Mouse (Mus musculus) kidney, adult 18-20 months (tissue): ENCODE measurements at regions not wholly inside any gene's neighbourhood (a gene's known extent, or its start where the extent isn't known, plus 50 kb on each side); places are given as distances from the start of the nearest gene placed in this dataset.

Experiments used
- DNase-seq: peaks from one replicate; pipeline ENCODE4 v3.0.0; 2021

DNA sequence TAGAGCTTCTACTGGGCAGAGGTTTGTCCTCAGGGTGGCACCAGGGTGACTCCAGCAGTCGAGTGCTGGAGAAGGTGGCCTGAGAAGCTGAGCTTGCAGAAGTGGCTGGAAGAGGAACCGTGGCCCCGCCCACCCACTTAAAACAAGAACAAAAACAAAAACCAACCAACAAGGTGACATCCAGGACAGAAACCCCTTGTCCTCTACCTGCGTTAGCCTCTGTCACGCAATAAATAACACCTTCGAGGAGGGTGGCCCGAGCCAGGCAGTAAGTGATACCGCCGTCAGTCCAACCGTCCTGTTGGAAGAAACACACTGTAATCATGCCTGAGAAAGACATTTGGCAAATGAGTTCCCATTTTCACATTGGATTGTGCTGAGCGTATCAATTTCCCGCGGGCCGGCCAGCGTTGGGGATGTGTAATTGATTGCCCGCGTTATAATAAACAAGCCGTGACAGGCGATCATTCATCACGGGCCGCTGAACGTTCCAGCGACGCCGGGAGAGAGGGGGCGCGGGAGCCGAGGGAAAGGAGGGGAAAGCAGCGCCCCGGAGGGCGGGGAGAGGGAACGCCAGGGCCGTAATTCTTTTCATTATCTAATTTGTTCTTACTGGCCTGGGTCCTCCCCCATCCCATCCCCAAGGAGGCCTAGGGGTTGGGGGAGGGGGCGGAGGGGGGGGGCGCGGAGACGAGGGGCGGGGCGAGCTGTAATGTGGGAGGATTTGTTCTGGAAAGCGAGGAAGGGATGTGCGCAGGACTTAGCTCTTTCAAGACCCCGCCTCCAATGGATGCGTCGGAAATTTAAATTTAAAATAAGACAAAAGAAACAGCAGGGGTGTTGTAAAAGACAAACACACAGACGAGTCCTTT is 135.6 kb downstream of the 2410131K14Rik start:
- DNase-seq = peak; percentile 67

DNA sequence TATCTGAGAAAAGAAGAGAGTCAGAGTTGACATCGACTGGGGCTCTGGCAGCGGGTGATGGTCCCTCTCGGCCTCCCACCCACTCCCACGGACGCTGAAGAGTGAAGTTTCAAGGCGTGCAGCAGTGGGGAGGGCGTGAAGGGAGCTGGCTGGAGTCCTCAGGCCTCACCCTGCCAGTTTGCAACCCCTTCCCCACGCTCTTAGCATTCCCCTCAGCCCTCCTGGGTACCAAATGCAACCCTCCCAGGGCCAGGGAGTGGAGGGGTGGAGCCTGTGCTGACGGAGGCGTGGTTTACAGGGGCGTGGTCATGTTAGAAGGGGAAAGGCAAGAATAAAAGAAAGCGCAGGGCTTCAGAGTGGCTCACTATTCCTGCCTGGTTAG is 136.3 kb downstream of the 2410131K14Rik start:
- peak; percentile 75 for DNase-seq

- peak; percentile 32 for DNase-seq
Measured at GRCm38 (mm10) chr5:118386126-118386525, 141.1 kb downstream of the 2410131K14Rik start.

- no peak for DNase-seq
Measured at GRCm38 (mm10) chr5:118388419-118388818, 143.4 kb downstream of the 2410131K14Rik start.

GRCm38 (mm10) chr5:118390691-118391373 is 145.8 kb downstream of the 2410131K14Rik start:
- no peak for DNase-seq

GRCm38 (mm10) chr5:118392932-118393487 is 148.0 kb downstream of the 2410131K14Rik start:
- DNase-seq = no peak

- no peak for DNase-seq
Measured at GRCm38 (mm10) chr5:118394051-118394450, 149.0 kb downstream of the 2410131K14Rik start.

DNA sequence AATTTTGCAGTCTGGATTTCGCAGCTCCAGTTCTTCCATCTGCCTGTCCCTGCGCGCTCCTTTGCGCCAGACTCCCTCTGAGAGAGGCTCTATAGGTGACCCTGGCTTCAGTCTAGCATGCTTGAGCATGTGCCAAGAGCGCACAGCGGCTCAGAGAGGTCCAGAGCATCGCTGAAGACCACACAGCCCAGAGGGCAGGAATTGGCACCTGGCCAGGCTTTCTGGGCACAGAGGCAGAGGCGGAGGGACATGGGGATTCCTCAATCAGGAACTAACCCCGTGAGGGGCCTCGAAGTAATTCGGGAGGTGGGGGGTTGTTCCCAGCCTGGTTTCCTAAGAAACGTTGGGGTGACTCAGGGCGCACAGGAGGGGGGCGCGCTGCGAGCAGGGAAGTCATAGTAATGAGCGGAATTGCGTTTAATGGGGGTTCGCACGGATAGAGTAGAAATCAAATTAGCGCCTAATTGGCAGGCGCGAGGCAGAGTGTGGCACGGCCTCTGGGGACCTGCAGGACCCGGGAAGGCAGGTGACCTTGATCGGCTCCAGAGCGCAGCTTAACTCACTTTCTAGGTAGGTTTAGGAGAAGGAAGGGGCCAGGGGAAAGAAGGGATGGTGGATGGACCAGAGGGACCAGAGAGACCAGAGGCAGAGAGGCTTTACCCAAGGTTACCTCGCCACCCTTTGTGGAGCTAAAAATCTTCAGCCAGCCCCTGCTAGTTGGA is 151.1 kb downstream of the 2410131K14Rik start:
- DNase-seq = peak; percentile 25

- no peak for DNase-seq
Measured at GRCm38 (mm10) chr5:118400926-118401325, 155.9 kb downstream of the 2410131K14Rik start.

DNA sequence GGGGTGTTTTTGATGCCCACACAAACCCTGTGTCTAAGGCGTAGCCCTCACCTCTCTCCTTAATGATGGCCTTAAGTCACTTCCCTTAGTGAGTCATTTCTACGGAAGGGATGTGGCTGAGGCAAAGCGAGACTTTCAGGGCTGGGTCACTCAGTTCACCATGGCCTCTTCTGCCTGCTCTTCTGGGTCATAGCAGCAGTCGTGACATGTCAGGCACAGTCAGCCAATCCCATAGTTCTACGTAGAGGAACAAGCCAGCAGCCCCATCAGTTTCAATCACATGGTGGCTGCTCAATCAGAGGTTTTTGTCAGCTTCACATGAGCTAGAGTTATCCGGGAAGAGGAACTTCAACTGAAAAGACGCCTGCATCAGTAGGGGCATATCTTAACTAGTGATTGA is 156.1 kb upstream of the Med13l start:
- no peak for DNase-seq

DNA sequence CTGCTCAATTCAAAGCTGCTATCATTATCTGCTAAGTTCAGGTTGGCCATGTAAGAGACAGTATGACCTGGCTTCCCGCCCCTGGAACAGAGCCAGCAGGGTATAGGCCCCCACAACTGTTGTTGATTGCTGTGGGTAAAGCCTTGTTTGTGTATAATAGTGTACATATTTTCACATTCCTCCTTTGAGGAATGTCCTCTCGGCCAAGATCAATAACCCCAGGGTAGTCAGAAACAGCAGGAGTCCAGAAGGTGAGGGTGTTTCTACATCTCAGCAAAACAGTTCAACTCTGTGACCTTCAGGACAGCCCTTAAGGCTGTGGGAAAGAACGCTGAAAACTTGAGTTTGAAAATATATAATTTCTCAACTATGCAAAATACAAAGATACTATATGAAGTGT is 155.1 kb upstream of the Med13l start:
- no peak for DNase-seq

GRCm38 (mm10) chr5:118407451-118407850 is 153.0 kb upstream of the Med13l start:
- no peak for DNase-seq

- no peak for DNase-seq
Measured at GRCm38 (mm10) chr5:118407973-118408372, 152.5 kb upstream of the Med13l start.

GRCm38 (mm10) chr5:118408826-118409225 is 151.7 kb upstream of the Med13l start:
- no peak for DNase-seq

DNA sequence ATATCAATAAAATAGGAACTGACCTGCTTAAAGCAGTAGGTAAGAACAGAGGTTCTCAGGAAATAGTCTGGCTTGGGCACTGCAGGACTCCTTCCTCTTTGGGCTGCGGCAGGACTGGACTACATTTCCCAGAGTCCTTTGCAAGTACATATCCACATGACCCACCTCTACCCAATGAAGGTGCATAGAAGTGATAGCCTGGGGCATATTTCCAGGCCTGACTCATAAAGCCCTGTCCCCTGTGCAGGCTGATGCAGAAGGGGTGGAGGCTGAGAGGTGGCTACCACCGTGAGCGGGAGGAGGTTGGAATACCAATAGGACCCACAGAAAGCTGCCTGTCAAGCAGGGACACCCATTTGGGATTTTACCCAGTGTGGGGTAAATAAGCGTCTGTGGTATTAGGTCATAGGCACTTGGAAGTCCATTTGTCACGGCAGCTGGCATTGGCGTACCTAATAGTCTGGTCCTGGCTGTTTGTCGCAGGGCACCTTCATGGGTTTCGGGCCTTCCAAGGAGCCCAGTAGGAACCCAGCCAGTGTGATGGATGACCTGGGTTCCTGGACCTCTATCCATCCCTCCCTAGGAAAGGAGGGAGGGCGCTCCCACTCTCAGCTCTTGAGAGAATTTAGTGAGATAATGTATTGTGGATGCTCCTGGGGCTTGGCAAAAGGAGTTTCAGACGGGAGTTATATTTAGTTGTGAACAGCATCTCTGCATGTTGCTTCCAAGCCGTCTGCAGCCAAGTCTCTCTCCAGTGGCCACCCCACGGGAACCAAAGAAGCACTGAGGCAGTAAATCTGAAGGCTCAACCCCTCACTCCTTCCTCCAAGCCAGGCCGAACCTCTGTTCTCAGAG is 146.8 kb upstream of the Med13l start:
- DNase-seq = peak; percentile 53

- no peak for DNase-seq
Measured at GRCm38 (mm10) chr5:118419344-118420037, 141.0 kb upstream of the Med13l start.

DNA sequence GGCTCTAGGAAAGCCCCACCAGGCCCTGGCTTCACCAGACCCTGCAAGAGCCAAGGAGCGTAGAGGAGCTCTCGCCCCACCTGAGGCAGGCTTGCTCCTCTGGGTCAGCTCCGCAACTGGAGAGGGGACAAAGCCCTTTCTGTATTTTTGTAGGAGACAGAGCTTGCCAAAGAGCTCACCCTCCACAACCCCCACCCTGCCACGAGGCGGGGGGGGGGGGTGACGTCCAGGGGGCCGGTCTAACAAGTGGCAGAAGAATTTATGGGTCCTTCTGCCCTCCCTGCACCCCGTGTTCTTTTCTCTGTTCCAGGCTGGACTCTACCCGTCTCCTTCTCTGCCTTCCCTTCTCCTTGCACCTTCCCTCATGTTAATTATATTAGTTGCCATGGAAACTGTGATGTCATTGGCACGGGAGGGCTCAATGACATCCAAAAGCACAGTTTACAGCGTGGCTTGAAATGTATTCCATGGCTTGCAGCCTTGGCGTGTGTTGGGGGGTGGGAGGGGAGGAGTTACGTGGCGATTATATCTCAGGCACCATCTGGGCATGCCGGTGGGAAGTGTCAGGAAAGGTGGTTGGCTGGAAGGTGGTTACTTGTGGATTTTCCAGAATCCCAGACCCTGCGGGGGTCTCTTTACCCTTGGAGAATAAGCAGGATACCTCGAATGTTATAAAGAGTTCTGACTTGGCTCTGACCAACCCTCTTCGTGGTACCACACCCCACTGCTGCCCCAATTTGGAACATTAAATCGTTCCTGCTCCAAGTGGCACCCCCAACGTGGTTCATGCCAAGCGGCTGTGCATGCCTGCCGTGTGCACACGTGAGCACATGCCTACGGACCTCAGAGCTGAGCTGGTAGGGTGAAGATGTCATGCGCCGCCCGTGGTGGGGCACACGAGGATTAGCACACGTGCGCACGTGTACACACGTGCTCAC is 138.3 kb upstream of the Med13l start:
- peak; percentile 32 for DNase-seq

DNA sequence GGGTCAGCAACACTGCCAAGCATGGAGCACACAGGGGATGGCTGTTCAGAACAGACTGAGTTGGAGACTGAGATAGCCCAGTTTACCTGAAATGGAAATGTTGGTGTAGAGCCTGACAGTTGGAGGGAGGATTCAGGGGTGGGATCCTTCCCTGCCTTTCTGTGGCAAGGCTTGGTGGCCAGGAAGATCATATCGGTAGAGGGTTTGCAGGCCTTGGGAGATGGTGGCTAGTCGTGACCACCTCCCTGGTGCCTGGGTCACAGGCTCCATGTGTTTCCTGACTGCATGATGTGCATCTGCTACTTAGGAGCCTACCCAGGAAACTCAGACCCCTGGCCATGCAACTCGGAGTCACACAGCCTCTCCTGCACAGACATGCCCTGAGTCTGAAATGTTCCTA is 136.3 kb upstream of the Med13l start:
- peak; percentile 9 for DNase-seq

DNA sequence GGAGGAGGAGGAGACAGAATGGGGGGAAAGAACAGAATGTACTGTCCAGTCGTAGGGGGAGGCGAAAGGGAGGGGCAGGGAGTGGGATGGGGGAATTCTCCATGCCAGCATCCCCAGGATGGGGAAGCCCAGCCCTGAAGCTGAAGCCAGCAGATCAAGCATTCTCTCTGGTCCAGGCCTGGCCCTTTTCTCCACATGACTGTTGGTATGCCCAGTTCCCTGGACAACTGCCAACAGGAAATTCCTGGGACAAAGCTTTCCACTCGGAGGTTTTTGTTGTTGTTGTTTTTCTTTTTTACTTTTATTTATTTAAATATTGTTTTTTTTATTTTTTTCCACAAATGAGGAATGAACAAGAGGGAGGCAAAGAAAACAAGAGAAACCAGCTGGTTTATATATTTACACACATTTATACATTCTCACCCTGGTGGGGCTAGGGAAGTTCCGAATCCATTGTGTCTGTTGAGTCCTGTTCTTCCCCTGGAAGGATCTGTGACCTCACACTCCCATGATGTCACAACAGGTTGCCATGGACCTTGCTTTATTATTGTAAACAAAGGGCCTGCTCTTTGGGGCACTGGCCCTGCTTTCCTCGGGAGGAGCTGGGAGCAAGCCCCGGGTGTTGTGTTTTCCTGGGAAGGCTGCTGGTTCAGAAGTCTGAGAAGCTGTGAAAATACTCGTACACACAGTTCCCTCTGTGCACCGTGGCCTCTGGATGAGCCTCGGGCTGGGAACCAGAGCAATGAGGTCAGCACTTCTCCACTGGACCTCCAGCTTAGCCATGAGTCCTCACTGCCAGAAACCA is 135.5 kb upstream of the Med13l start:
- DNase-seq = peak; percentile 66

GRCm38 (mm10) chr5:118426673-118427072 is 133.8 kb upstream of the Med13l start:
- no peak for DNase-seq
